Mouse (Mus musculus) cerebellum, postnatal 36 days (tissue): Measurements from ENCODE around the gene Gm37240.

Experiments used
- DNase-seq, 2 experiments: peaks; one replicate each; pipeline ENCODE4 v3.0.0; 2021 to 2022; ENCODE audit warnings: mixed read lengths in 2 of 2

Gm37240 gene

DNA sequence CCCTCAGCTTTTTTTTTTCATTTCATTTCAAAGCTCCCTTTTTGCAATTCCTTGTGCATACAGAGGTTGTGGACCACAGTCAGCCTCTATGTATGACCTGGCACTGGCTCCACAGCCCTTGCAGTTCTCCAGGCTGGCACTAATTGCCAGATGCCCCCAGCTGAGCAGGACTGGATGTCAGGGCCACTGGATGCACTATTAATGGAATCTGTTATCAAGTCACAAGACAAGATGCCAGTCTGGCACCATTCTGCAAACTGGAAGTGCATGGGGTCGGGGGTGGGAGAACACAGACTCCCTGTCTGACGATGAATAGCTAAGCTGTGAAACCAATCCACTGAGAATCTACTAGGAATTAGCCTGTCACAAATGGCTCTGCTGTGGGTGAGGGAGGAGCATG is 336.0 kb downstream of the Gm37240 start:
- no peak for DNase-seq

DNA sequence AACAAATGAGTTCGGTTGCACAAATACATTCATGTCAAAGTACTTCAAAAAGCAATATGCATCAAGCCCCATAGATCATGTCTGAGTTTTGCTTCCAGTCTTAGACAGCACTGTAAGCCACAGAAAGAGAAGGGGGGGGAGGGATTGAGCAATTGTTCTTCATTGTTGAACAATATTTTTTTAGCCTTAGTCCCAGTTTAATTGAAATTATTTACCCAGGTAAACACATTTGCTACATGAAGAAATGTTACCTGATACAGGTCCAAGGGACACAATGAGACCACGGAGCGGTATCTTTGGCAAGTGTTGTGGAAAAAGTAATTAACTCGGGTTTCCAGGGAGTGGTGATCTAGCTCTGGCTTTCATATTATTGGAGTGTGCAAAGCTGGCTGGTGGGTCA is 337.0 kb downstream of the Gm37240 start:
- DNase-seq, result no peak

DNA sequence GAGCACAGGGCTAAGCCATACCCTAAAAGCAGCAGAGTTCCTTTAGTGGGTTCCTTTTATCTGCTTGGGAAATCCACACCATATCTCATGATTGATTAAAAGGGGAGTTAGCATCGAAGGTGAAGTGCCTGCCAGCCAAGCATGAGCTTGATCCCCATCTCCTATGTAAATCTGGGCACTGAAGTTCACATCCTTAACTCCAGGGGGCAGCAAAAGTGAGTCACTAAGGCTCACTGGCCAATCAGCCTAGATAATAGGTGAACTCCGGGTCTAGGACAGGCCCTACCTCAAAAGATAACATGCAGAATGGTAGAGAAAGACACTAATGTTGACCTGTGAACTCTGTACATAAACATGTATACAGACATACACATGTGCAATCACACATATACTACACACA is 343.7 kb downstream of the Gm37240 start:
- DNase-seq, result no peak

DNA sequence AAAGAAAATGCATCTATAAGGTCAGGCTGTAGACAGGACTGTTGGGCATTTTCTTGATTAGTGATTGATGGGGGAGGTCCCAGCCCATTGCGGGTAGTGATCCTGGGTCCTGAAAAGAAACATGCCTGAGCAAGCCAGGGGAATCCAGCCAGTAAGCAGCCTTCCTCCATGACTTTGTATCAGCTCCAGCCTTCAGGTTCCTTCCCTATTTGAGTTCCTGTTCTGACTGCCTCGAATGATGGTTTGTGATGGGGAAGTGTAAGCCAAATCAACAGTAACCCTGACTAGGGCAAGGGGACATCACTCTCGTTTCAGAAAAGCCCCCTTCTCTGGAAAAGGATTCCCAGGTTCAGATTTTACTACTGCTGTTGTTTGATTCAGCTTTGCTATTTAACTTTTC is 344.6 kb downstream of the Gm37240 start:
- DNase-seq, result no peak

DNA sequence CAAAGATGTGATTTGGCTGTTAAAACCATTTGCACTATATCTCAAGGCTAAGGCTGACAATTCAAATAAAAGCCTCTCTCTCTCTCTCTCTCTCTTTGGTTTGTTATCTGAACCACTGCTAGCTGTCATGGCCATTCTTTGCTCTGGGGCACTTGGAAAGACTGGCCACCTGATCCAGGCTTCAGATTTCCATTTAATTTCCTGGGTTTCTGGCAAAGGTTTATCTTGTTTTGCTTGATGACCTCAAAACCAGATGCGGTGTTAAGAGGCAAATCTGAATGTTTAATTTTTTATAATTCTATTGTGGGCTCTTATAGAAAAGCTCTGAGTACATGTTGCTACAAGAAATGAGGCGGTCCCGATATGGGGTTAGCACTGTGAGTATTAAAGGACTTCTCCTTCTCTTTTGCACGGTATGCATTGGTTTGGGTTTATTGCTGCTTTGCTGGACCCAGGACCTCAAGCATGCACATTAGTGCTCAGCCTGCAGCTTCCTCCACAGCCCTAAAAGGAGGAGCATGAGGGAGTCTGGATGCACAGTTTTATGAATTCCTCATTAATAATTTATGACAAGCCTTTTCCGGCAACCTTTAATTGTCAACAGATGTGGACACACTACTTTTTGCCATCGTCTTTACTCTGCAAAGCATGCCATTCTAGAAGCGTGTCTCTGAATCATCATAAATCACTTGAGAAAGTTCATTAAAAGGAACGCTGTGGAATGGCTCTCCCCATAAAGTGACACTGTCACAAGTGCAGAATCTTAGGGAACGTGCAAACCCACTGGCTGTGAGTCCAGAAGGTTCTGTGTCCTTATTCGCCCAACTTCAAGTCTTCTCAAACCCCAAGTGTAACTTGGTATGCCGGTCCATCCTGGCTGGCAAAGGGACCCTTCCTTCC is 351.4 kb downstream of the Gm37240 start:
- no peak for DNase-seq

DNA sequence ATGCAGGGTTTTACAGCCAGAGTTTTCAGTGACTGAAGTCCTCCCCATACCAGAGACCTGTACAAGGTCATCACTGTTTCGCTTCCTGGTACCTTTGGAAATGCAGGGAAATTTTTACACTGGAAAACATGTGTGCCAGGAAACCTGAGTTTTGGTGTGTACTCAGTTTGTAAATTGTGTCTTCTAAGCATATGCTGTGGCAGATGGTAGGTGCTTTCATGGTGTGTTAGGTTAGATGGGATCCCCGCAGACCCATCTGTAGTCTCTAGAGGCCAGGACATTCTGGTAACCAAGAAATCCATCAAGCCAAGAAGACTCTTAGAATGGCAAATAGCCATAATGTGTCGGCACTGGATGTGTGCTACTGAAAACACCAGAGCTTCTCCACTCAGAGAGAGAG is 352.3 kb downstream of the Gm37240 start:
- DNase-seq, result peak; percentile 50 to 71

DNA sequence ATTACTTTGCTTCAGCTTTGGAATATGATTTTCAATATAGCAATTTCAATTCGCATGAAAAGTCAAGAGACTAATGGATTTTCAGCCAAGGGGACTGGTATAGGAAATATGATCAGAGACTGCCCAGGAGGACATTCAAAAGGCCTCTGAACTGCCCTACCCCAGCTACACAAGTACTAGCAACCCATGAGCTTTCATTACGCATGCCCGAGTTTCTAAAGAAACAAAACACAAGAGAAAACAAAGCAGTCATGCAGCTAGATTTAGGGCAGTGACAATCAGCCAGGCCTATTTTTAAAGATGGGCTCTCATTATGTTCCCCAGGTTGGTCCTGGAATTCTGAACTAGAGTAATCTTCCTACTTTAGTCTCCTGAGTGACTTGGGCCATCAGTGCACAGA is 354.9 kb downstream of the Gm37240 start:
- DNase-seq, result no peak

DNA sequence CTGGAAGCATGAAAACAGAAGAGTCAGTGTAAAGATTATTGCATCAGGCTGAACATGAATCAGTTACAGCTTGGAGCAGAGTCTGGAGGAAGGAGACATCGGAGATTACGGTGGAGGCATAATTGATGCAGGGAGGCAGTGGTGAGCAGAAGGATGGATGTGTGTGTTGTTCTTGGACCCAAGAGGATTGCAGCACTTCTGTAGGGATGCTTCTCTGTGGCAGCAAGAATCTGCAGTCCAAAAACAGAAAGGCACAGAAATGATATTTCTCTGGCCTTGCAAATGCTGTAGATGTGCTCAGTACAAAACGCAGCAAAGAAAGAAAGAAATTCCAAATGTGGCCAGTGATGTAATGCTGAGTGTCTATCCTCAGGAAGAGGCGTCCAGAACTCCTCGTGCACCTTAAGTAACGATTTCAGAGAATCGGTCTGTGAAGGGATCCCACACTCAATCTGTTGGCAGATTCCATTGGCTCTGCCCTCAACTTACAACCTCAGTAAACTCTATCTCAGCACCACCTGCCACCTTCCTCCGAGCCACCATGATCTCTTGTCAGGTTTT is 356.6 kb downstream of the Gm37240 start:
- DNase-seq, result no peak

DNA sequence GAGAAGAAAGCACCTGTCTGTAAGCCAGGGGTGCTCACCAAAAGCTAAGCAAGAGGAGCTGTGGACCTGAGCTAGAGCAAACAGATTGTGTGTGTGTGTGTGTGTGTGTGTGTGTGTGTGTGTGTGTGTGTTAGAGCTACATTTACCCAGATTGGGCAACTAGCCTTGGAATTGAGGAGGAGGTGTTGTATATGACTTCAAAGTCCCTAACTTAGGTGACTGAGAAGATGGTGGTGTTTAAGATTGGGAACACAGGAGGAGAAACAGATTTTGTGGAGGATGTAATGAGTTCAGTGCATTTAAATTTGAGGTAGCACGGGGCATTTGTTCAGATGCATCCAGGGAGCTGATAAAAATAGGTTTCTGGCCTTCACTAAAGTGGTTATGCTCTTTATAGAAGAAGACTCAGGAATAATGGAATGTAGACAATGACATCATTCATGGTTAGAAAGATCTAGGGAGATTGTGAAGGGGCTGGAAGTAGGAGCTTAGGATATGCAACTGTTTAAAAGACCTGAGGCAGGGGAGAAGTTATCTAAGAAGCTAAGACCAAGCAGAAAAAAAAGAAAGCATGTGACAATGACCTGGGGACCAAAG is 365.9 kb downstream of the Gm37240 start:
- DNase-seq, result no peak

DNA sequence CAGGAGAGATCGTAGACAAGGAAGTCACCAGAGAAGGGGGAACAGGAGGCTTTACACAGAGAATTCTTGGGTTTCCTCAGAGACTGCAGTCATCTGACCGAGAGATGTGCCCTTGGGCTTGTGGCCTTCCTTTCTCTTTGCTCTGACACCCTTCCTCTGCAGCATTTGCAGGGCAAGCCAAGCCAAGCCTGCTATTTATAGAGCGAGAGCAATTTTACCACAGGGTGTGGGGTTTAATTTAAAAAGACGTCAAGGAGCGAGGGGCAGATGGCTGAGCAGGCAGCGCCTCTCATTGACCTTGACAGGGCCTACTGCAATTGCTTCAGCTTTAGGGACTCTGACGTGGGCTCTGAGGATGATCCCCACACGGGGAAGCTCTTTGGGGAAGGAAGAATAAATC is 368.6 kb downstream of the Gm37240 start:
- peak; percentile 33 to 43 for DNase-seq

DNA sequence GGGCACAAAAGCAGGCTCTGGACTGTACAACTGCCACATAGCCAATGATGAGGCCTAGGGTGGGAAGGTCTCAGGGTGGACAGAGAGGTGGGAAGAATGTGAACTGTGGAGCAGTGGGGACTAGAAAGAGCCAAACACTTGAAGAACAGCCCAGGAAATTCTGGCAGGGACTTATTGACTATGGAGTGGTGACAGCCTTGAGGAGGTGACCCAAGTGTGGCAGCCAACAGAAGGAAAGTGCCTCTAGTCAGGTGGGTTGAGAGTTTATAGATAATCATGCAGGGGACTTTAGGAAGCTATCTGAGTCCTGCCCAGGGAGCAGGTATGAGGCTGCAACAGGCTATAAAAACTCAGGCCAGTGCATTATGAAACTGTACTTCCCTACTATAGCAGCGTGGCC is 369.2 kb downstream of the Gm37240 start:
- DNase-seq, result no peak

DNA sequence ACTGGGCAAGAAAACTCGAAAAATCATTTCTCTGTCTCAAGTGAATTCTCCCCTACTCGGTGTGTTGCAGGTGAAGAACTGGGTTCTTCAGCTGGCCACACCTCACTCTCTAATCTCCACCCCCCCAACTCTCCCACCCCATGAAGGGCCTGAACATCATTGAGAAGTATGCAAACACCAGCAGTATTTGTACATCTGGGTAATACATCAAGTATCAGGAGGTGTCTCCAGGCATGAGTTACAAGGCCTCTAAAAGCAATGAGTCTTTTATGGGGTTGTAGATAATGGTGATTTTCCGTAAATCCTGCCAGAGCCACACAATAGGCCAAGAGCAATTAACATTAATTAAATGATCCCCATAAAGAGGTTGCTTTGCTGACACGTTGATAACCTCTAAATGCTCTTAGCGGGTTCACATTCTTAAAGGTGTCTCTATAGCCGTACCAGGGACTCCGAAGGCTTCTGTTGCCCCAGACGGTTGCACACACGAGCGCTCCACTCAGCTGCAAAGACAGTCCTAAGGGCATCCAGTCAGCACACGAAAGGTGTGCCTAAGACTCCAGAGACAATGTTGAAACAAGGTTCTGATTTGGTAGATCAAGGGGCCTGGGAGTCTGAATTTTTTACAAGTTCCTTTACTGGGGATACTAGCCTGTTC is 370.4 kb downstream of the Gm37240 start:
- no peak for DNase-seq

DNA sequence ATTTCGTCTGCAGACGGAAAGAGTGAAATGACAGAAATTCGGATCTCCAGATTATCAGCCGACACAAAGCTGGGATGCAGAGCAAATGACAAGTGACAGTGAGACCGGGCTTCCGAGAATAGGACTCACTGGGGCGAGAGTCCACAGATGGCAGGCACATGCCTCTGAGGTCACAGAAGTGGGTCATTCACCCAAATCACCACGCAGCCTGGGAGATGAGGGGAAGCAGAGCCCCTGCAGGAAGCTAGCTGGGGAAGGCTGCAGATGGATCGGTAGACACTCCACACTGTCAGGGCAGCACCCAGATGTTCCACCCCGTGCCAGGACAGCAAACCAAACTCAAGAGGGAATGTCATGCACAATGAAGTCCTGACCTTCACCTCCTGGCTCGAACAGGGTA is 372.6 kb downstream of the Gm37240 start:
- peak in 1 of 2 experiments; percentile 25 for DNase-seq

DNA sequence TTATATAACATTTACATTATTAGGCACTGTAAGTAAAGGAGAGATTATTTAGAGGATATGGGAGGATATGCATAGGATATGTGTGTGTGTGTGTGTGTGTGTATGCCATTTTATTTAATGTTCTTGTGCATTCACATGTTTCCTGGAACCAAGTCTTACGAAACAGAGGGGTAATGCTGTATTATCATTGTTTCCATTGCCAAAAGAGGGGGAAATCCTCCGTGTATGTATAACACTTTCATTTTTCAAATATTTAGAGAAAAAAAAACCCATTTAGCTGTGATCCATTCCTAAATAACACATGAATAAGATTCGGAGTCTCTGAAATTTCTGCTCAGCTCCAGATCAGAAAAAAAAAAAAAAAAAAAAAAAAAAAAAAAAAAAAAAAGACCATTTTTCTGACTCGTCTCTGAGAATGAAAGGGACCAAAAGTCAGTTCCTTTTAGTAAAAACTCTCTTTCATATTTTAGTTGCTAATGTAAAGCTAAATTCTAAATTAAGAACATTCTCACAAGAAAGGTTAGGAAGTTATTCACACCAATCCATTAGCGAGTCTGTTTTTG is 378.5 kb downstream of the Gm37240 start:
- no peak for DNase-seq

DNA sequence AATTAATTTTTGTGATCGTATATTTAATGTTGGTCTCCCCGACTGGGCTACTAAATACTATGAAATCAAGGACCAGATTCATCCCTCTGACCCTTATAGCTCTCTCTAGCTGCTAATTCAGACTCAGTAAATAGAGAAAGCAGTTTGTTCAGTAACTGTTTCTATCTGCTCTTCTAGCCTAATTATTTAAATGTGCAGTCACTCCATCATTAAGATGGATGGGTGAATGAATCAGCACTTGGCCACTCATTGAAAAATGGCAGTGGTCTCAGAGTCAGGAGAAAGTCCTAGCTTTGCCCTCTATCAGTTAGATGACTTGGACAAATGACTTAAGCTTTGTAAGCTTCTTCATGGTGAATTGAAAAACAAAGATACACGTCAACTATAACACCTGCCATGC is 387.2 kb downstream of the Gm37240 start:
- no peak for DNase-seq

DNA sequence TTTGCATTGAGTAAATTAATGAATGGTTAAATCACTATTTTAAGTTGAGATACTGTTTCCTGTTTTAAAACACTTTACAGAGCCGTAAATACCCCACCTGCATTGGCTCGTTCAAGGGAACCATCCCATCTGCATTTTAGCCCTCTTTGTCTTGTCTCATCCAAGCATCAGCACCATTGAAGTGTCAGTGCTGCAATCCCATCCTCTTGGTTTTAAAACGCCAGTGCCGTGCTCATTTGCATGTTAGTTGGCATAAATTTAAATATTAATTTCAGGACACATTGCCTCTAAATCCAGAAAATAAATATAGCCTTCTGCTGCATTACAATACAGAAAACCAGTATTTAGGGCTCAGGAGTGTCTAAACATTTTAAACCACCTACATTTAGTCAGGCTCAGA is 391.2 kb downstream of the Gm37240 start:
- DNase-seq, result no peak

DNA sequence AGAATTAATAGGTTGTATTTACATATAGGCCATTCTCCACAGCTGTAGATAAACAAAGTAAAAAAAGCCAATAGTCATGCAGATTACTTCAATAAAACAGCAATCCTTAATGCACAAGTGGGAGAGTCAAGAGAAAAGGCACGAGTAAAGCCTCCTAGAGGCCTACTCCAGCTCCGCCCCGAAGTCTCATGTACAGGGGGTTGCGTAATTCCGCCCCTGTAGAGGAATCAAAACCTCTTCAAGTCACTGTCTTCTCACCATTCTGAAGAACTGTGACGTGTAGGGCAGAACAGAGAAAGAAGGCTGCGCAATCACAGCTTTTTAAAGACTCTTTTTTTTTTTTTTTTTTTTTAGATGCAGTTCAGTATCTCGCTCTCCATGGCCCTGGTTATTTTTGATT is 393.5 kb downstream of the Gm37240 start:
- DNase-seq, result no peak

DNA sequence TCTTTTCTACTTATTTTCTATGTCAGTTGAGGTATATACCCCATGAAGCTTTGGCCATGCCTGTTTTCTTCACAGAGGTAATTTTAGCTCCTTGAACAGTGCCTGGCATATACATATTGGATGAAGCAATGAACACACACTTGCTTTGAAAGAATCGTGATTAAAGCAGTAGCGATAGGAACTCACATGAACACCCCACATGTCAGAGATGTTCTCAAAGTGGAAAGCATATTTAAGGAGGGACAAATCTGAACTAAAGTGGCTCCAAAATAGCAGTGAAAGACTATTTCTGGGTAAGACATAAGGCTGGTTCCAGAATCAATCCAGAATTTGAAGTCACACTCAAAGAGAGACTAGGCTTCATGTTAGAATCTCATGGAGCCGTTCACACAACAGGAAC is 397.1 kb downstream of the Gm37240 start:
- DNase-seq, result no peak

DNA sequence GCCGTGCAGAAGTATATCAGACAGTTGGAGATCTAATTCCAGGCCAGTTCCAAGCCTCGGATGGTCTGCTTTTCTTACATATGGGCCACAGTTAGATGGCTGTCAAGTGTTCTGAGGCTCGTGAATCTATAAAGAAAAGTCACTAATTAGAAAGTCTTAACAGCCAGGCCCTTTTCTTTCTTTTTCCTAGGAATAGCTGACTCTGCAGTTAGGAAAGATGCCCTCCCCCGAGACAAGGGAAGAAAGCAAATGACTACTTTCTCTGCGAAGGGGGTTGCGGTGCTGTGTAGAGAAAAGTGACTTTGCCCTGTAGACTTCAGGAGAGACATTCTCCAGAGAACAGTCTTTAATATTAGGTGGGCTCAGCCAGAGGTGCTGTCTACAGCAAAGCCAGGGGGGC is 399.9 kb downstream of the Gm37240 start:
- DNase-seq, result no peak

DNA sequence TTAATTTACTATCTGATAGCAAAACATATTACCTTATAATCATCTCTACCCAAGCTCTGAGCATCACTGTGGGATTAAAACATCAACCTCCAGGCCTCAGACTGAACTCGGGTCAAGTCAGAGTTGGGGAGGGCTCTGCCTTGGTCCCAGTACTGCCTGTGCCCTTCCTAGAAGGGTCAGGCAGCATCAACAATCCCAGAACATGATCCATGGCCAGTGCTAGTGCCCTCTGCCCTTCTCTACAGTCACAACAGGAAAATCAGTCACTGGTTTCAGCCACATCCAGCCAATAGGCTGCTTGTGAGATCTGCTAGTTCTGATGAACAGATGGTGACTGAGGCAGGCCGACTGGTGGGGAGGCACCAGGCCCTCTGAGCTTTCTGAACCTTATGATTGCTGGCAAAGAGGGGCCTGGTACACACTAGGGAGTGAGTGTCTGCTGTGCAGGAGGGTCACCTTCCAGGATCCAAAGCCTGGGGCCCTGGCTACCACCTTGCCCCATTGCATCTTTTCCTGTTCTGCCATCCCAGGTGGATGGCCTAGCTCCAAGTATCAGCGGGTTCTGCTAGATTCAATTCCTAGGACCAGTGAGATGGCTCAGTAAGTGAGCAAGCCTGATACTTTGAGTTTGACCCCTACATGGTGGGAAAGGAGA is 401.7 kb downstream of the Gm37240 start:
- DNase-seq, result peak; percentile 71 to 79

DNA sequence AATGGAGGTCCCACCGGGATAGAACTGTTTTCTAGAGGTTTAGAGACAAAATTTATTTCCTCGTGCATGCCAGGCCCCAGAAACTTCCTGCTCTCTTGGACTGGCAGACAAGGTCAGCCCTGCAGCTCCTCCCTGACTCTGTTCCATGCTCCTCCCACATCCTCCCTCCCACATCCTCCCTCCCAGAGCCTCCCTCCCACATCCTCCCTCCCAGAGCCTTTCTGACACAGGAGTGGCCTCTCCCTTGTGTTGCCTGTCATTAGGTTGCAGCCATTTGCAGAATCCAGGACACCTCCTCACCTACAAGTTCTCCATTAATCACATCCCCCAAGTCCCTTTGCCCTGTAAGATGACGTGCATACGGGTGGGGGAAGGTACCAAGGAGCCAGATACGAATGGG is 404.7 kb downstream of the Gm37240 start:
- DNase-seq, result peak; percentile 33 to 34

DNA sequence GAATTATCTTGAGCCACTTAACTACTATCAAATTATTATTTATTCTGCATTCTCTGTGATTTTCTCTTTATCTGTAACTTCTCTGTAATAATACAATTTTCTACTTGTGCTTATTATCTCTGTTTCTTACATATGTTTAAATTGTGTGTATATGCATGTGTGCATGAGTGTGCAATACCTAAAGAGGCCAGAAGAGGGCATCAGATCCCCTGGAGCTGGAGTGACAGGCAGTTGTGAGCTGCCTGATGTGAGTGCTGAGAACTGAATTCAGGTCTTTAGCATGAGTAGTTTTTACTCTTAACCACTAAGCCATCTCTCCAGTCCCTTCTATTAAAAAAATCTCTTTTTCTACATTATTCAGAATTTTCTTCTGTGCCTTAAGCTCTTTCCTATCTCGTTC is 406.7 kb downstream of the Gm37240 start:
- DNase-seq, result no peak

DNA sequence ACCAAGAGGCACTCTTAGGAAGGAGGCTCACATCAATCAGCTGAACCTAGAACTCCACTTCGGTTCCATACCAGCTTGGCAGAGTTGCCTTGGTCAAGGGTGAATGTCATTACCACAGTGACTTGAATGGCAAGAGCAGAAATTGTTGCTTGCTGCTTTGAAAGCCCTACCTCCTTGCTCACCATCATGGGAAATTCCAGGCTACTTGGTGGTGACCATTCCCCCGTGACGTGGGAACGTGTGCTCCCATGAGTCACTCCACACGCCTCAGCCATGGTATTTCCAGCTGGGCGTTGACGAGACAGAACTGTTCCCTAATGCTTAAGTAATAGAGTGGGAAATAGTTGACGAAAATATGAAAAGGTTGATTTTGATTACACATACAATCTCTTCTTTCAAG is 408.6 kb downstream of the Gm37240 start:
- DNase-seq, result no peak
